Mouse (Mus musculus): ENCODE measurements around the gene Gucd1.
"Not testable (repeated sequence)": the region's sequence is repeated elsewhere in the genome, so short reads cannot be mapped to it uniquely, and the experiment has no call there.

Gene Gucd1

GRCm38 (mm10) chr10:75517758-75518143 is at the start of gene Gucd1:
TSS of gene Gucd1 (minus strand) at chr10:75517972.
- DNase-seq (ENCODE audit: low read depth): peak; percentile 97

- not testable (repeated sequence) for DNase-seq (ENCODE audit: low read depth)
These were observed 49.0 kb upstream of the Gucd1 start for GRCm38 (mm10) chr10:75566765-75567164.

- peak; percentile 49 for DNase-seq (ENCODE audit: low read depth)
These were observed 48.5 kb upstream of the Gucd1 start for GRCm38 (mm10) chr10:75566321-75566720.

- no peak for DNase-seq (ENCODE audit: low read depth)
These were observed 48.1 kb upstream of the Gucd1 start for GRCm38 (mm10) chr10:75565906-75566305.

GRCm38 (mm10) chr10:75565436-75565835 is 47.7 kb upstream of the Gucd1 start:
- peak; percentile 85 for DNase-seq (ENCODE audit: low read depth)

GRCm38 (mm10) chr10:75564687-75565265 is 47.0 kb upstream of the Gucd1 start:
- DNase-seq (ENCODE audit: low read depth): no peak

GRCm38 (mm10) chr10:75562596-75562995 is 44.8 kb upstream of the Gucd1 start:
- DNase-seq (ENCODE audit: low read depth): no peak

GRCm38 (mm10) chr10:75561071-75561654 is 43.4 kb upstream of the Gucd1 start, which contains the start of gene Ggt1:
TSS of gene Ggt1 (plus strand) at chr10:75561604.
- no peak for DNase-seq (ENCODE audit: low read depth)

- DNase-seq (ENCODE audit: low read depth): no peak
These were observed 42.8 kb upstream of the Gucd1 start for GRCm38 (mm10) chr10:75560549-75560899.

- DNase-seq (ENCODE audit: low read depth): peak; percentile 45
These were observed 42.1 kb upstream of the Gucd1 start, which contains the start of gene Lrrc75b for GRCm38 (mm10) chr10:75559676-75560548. TSS of gene Lrrc75b (minus strand) at chr10:75560330.

GRCm38 (mm10) chr10:75559041-75559675 is 41.4 kb upstream of the Gucd1 start:
- DNase-seq (ENCODE audit: low read depth): no peak

- no peak for DNase-seq (ENCODE audit: low read depth)
These were observed 40.7 kb upstream of the Gucd1 start for GRCm38 (mm10) chr10:75558515-75558914.

- DNase-seq (ENCODE audit: low read depth): no peak
These were observed 38.3 kb upstream of the Gucd1 start for GRCm38 (mm10) chr10:75556026-75556425.

GRCm38 (mm10) chr10:75555557-75555956 is 37.8 kb upstream of the Gucd1 start:
- no peak for DNase-seq (ENCODE audit: low read depth)

- no peak for DNase-seq (ENCODE audit: low read depth)
These were observed 36.3 kb upstream of the Gucd1 start for GRCm38 (mm10) chr10:75554090-75554489.

- no peak for DNase-seq (ENCODE audit: low read depth)
These were observed 35.1 kb upstream of the Gucd1 start for GRCm38 (mm10) chr10:75552701-75553450.

GRCm38 (mm10) chr10:75552106-75552505 is 34.3 kb upstream of the Gucd1 start:
- DNase-seq (ENCODE audit: low read depth): no peak

GRCm38 (mm10) chr10:75551175-75551574 is 33.4 kb upstream of the Gucd1 start:
- no peak for DNase-seq (ENCODE audit: low read depth)

- DNase-seq (ENCODE audit: low read depth): no peak
These were observed 32.1 kb upstream of the Gucd1 start for GRCm38 (mm10) chr10:75549886-75550285.

GRCm38 (mm10) chr10:75548486-75548885 is 30.7 kb upstream of the Gucd1 start:
- no peak for DNase-seq (ENCODE audit: low read depth)

- DNase-seq (ENCODE audit: low read depth): no peak
These were observed 30.1 kb upstream of the Gucd1 start for GRCm38 (mm10) chr10:75547901-75548300.

GRCm38 (mm10) chr10:75536123-75536522 is 18.4 kb upstream of the Gucd1 start:
- DNase-seq (ENCODE audit: low read depth): peak; percentile 70

Data from naive thymus-derived CD4-positive, alpha-beta T cell, adult 2 months (primary cell).